Mouse (Mus musculus): ENCODE data around the gene Maml2.

DNA sequence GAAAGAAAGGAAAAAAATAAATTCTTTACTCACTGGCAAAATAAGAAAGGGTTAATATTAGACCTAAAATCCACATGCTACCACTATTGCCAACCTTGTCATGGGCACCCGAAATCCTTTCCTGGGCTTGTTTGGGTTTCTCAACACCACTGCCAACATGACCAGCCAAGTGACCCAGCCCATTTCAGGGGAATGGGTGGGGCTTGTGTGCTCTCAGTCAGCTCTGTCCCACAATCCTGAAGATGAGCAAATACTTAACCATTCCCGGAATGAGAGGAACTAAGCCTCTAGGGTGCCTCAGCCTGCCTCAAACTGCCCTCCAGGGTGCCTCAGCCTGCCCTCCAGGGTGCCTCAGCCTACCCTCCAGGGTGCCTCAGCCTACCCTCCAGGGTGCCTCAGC is 371.0 kb downstream of the Maml2 start:
- TF ChIP-seq POLR2A (IDR thresholded peaks at IDR 0.05; ENCODE audit: borderline replicate concordance, insufficient read depth, low read length), result no peak
- TF ChIP-seq CTCF (IDR thresholded peaks at IDR 0.05; ENCODE audit: borderline replicate concordance, insufficient read depth, low read depth, low read length), result no peak
